Mouse (Mus musculus): Measurements from ENCODE around the gene Zmym4.

Gene Zmym4

DNA sequence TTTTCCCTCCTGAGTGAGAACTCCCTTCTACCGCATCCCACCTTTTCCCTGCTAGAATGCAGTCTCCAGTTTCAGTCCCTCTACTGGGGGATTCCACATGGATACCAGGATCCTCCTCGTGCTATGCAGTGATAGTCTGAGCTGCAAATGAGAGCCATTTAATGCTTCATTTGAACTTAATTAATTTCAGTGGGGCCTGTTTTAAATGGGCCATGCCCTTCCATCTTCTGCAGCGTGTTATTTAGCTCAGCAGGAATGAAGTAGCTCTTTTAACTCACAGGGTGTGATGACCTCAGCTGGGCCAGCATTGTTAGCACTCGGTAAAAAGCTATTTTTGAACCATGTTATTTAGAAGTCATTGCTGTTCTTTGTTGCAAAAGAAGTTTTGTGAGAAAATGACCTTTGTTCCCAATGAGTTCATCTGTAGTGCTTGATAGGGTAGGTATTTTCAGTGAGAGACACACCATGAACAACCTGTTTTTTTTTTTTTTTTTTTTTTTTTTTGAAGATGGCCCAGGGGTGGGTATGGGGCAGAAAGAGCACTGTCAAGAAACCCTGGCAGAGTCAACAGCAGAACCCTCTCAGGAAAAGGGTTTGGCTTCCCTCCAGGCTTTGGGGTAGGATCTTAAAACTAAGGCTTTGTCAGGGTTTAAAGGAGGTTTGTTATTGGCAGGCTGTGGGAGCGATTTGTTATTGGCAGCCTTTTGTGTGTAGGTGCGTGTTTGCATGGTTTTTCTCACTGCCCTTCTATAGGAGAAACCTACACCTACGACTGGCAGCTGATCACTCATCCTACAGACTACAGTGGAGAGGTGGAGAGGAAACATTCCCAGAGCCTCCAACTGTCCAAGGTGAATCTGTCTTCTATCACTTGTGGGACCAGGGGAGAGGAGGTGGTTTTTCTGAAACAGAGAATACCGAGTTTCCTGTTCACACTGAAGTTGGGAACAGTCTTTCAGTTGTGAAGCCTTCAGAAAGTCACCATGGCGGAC lies 144.7 kb downstream of the Zmym4 start:
- no peak for DNase-seq (ENCODE audit: low read depth, low spot score)

DNA sequence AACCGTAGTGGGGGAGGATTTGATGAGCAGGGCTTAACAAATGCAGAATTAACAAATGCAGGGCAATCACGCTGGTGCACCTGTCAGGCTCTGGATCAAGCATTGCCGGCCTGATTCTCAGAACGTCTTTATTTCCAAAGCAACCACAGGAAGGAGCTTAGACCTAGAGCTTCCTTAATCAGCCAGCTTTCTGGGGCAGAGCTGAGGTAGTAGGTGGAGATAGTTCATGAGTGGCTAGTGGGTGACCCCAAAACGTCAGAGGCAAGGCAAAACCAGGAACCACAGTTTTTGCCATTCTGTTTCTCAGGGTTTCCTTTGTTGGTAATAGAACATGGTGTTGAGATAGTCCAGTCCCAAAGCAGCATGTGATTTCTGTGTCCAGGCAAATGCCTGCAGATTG lies 153.1 kb downstream of the Zmym4 start:
- no peak for DNase-seq (ENCODE audit: low read depth, low spot score)

DNA sequence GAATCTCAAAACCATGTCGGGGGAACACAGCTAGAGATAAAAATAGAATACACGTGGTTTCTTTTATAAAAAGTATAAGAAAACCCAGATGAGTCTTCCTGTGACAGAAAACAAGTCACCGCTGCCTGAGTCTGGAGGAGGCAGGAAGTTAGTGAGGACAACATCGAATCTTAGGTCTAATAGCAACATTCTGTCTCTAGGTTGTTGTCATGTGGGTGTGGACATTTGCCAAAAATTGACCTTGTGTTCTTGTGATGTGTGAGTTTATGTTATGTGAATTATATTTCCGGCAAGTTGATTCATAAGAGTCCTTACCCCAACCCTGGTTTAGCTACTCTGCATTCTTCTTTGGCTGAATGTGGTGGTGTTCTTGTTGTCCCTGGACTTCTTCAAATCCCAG lies 154.7 kb downstream of the Zmym4 start:
- DNase-seq (ENCODE audit: low read depth, low spot score) = peak; percentile 47

All from CD4-positive helper T cell, adult 2 months (primary cell).